ENCODE assay signal across 8 mouse cellular contexts in genomic region chr17:56934545-56935330, GRCm38 (mm10). TPM values are rescaled to one million over a fixed set of nuclear protein-coding genes. Genes with fewer than 3 reads are reported as not detected.
DNase-seq lines count a peak whose midpoint lies in the region; ATAC-seq and TF ChIP-seq lines count a peak whose summit lies in the region.

No protein-coding gene starts in this region.

- peak overlapping the region; percentile 98 for H3K27ac ChIP-seq in hindbrain, embryonic 10.5 days
- H3K27ac ChIP-seq in liver, embryonic 14.5 days: no peak overlapping the region; the same call in 1 of the 2 replicates
- H3K27ac ChIP-seq in neural tube, embryonic 15.5 days (replicated peaks): peak overlapping the region; percentile 91

- ATAC-seq in liver, embryonic 14.5 days (ENCODE audit: insufficient read depth): peak; percentile 69
- ATAC-seq in neural tube, embryonic 15.5 days (ENCODE audit: low FRiP score): peak; percentile 55

- no peak for TF ChIP-seq EP300 in liver, embryonic 14.5 days (IDR thresholded peaks at IDR 0.05; ENCODE audit: low read depth)

- WGBS in hindbrain, embryonic 10.5 days: 2% methylated on average over 45 of the region's 45 CpGs
- WGBS in liver, embryonic 14.5 days (ENCODE audit: insufficient replicate concordance): 3% methylated on average over 43 of the region's 45 CpGs
- WGBS in neural tube, embryonic 15.5 days: 2% methylated on average over 37 of the region's 45 CpGs

- DNase-seq in embryo, embryonic 10 days (ENCODE audit: low spot score): peak; percentile 36
- no peak for DNase-seq in embryo, embryonic 9.5 days (ENCODE audit: extremely low spot score)
- DNase-seq in 3134 (ENCODE audit: extremely low read depth, insufficient read length, low spot score): peak; percentile 29
- DNase-seq in embryo, embryonic 10.5 days (ENCODE audit: low spot score): peak; percentile 52
- no peak for DNase-seq in hindbrain, embryonic 10.5 days (ENCODE audit: low spot score)
- DNase-seq in liver, embryonic 14.5 days (ENCODE audit: low read depth in 3 of 3, low spot score in 3 of 3): no peak
- no peak for DNase-seq in gastrocnemius, postnatal 10 days

- peaks cover 41% of the 10 kb centered on the region for H3K36me3 ChIP-seq in hindbrain, embryonic 10.5 days
- no peaks in the 10 kb centered on the region for H3K36me3 ChIP-seq in liver, embryonic 14.5 days (replicated peaks; ENCODE audit: control insufficient read depth, insufficient read depth, low read depth)
- no peaks in the 10 kb centered on the region for H3K36me3 ChIP-seq in neural tube, embryonic 15.5 days

- peak overlapping the region; percentile 98 for H3K4me2 ChIP-seq in liver, embryonic 14.5 days (ENCODE audit: low read depth)
- peak overlapping the region; percentile 92 for H3K4me2 ChIP-seq in neural tube, embryonic 15.5 days

- H3K4me1 ChIP-seq in hindbrain, embryonic 10.5 days (replicated peaks): peaks cover 43% of the 10 kb centered on the region
- peaks cover 11% of the 10 kb centered on the region in 2 experiments for H3K4me1 ChIP-seq in liver, embryonic 14.5 days (replicated peaks; ENCODE audit: control insufficient read depth in 2 of 2, insufficient read depth in 2 of 2, low read length in 1 of 2)
- peaks cover 44% of the 10 kb centered on the region for H3K4me1 ChIP-seq in neural tube, embryonic 15.5 days

- no peak for TF ChIP-seq CTCF in liver, embryonic 14.5 days (IDR thresholded peaks at IDR 0.05; ENCODE audit: low read depth)

- H3K9me3 ChIP-seq in hindbrain, embryonic 10.5 days: no peaks in the 10 kb centered on the region
- H3K9me3 ChIP-seq in liver, embryonic 14.5 days (ENCODE audit: control insufficient read depth, low read length): no peaks in the 10 kb centered on the region
- H3K9me3 ChIP-seq in neural tube, embryonic 15.5 days (replicated peaks): no peaks in the 10 kb centered on the region

- H3K27me3 ChIP-seq in hindbrain, embryonic 10.5 days (ENCODE audit: insufficient read depth, poor library complexity, severe bottlenecking): peaks cover 16% of the 10 kb centered on the region; the same call in 1 of the 2 replicates
- no peaks in the 10 kb centered on the region; the same call in 1 of the 2 replicates for H3K27me3 ChIP-seq in liver, embryonic 14.5 days (ENCODE audit: control insufficient read depth, insufficient read depth, low read length)
- no peaks in the 10 kb centered on the region for H3K27me3 ChIP-seq in neural tube, embryonic 15.5 days (replicated peaks)

- peak overlapping the region; percentile 99 for H3K4me3 ChIP-seq in hindbrain, embryonic 10.5 days
- H3K4me3 ChIP-seq in liver, embryonic 14.5 days (ENCODE audit: insufficient read depth in 1 of 2, low read depth in 2 of 2, low read length in 2 of 2): peak overlapping the region; percentile 88 to 94
- peak overlapping the region; percentile 96 for H3K4me3 ChIP-seq in neural tube, embryonic 15.5 days (replicated peaks)

- H3K9ac ChIP-seq in liver, embryonic 14.5 days (replicated peaks): peak overlapping the region; percentile 88
- H3K9ac ChIP-seq in neural tube, embryonic 15.5 days (replicated peaks): peak overlapping the region; percentile 99

RNA-seq across cellular contexts. Expression of gene Mllt1, which starts 0.5 kb away (rescaled TPM):
- polyA plus RNA-seq in hindbrain, embryonic 10.5 days (2016; fragmentation: Nextera tagmentation; extraction: Ambion mirVana): 65.4 and 82.4 TPM in 2 replicates
- 12.0 and 13.7 TPM in 2 replicates for polyA plus RNA-seq in liver, embryonic 14.5 days (2012; rRNA removed)
- 3.7 and 4.8 TPM in 2 replicates for polyA plus RNA-seq in liver, embryonic 14.5 days (2014; fragmentation: Nextera tagmentation; extraction: Ambion mirVana)
- polyA plus RNA-seq in neural tube, embryonic 15.5 days (2015; fragmentation: Nextera tagmentation; extraction: Ambion mirVana): 69.0 and 74.9 TPM in 2 replicates
- 10 to 100 TPM; 15.5 to 23.1 TPM for total RNA-seq in gastrocnemius, postnatal 10 days (2021)

RNA-seq across cellular contexts. Expression of gene Acer1, which starts 47.2 kb away (rescaled TPM):
- not detected in 2 replicates for polyA plus RNA-seq in hindbrain, embryonic 10.5 days (2016; fragmentation: Nextera tagmentation; extraction: Ambion mirVana)
- not detected in 2 replicates for polyA plus RNA-seq in liver, embryonic 14.5 days (2012; rRNA removed)
- polyA plus RNA-seq in liver, embryonic 14.5 days (2014; fragmentation: Nextera tagmentation; extraction: Ambion mirVana): not detected in 2 replicates
- polyA plus RNA-seq in neural tube, embryonic 15.5 days (2015; fragmentation: Nextera tagmentation; extraction: Ambion mirVana): not detected in 2 replicates
- not detected for total RNA-seq in gastrocnemius, postnatal 10 days (2021)

RNA-seq across cellular contexts. Expression of gene Clpp, which starts 55.4 kb away (rescaled TPM):
- polyA plus RNA-seq in hindbrain, embryonic 10.5 days (2016; fragmentation: Nextera tagmentation; extraction: Ambion mirVana): 166 and 170 TPM in 2 replicates
- polyA plus RNA-seq in liver, embryonic 14.5 days (2012; rRNA removed): 63.9 and 71.2 TPM in 2 replicates
- 79.3 and 81.0 TPM in 2 replicates for polyA plus RNA-seq in liver, embryonic 14.5 days (2014; fragmentation: Nextera tagmentation; extraction: Ambion mirVana)
- 164 and 177 TPM in 2 replicates for polyA plus RNA-seq in neural tube, embryonic 15.5 days (2015; fragmentation: Nextera tagmentation; extraction: Ambion mirVana)
- total RNA-seq in gastrocnemius, postnatal 10 days (2021): 10 to 100 TPM; 32.7 to 34.9 TPM

RNA-seq across cellular contexts. Expression of gene 1700061G19Rik, which starts 59.5 kb away (rescaled TPM):
- 0.54 and 0.63 TPM in 2 replicates for polyA plus RNA-seq in hindbrain, embryonic 10.5 days (2016; fragmentation: Nextera tagmentation; extraction: Ambion mirVana)
- polyA plus RNA-seq in liver, embryonic 14.5 days (2012; rRNA removed): 0.02 TPM in 1 of 2 replicates, not detected in the other
- polyA plus RNA-seq in liver, embryonic 14.5 days (2014; fragmentation: Nextera tagmentation; extraction: Ambion mirVana): 0.05 TPM in 1 of 2 replicates, not detected in the other
- polyA plus RNA-seq in neural tube, embryonic 15.5 days (2015; fragmentation: Nextera tagmentation; extraction: Ambion mirVana): 0.41 and 0.49 TPM in 2 replicates
- total RNA-seq in gastrocnemius, postnatal 10 days (2021): under 1 TPM in 1 of 2 experiments, not detected in 1; 0.11 TPM

Comparison
In these comparisons a context has a peak if more than half of its experiments do, and no peak if none do; other contexts are left out.
1. DNase-seq: peak in embryo, embryonic 10 days (single experiment), 3134 (single experiment) and embryo, embryonic 10.5 days (single experiment); none in embryo, embryonic 9.5 days (single experiment), hindbrain, embryonic 10.5 days (single experiment), liver, embryonic 14.5 days (0 of 3) and gastrocnemius, postnatal 10 days (single experiment).
2. Peak in every context shown above with its lines, with median percentiles within 50 percentile points of each other: H3K4me3 ChIP-seq.